Mouse (Mus musculus): ENCODE data around the gene Asb16. TPM values are rescaled to one million over a fixed set of nuclear protein-coding genes. Genes with fewer than 3 reads are reported as not detected.

Gene Asb16
- polyA plus RNA-seq, 1 experiment, result 0.37 TPM

DNA sequence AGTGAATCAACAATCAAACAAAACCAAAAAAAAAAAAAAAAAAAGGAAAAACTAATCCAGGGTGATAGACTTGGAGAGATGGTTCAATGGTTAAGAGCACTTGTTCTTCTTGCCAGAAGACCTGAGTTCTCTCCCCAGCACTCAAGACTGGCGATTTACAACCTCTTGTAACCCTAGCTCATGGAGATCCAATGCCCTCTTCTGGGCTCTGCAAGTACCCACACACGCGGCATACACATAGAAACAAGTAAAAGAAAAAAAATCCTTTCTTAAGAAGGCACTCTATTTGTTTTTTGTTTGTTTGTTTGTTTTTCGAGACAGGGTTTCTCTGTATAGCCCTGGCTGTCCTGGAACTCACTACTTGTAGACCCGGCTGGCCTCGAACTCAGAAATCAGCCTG lies 15.4 kb downstream of the Asb16 start:
- TF ChIP-seq POLR2A (IDR thresholded peaks at IDR 0.05; ENCODE audit: low read depth, low read length) (no peak), CTCF (IDR thresholded peaks at IDR 0.05; ENCODE audit: borderline replicate concordance, insufficient read depth, low read length) (no peak)
- Histone ChIP-seq H3K27ac (ENCODE audit: insufficient read depth, low read length) (peak overlapping the region; percentile 48; the same call in 1 of the 2 replicates), H3K4me1 (ENCODE audit: control insufficient read depth, insufficient read depth, low read length) (peaks cover 2% of the 10 kb centered on the region; the same call in 1 of the 2 replicates), H3K4me3 (ENCODE audit: insufficient read depth, low read length) (no peak overlapping the region)

DNA sequence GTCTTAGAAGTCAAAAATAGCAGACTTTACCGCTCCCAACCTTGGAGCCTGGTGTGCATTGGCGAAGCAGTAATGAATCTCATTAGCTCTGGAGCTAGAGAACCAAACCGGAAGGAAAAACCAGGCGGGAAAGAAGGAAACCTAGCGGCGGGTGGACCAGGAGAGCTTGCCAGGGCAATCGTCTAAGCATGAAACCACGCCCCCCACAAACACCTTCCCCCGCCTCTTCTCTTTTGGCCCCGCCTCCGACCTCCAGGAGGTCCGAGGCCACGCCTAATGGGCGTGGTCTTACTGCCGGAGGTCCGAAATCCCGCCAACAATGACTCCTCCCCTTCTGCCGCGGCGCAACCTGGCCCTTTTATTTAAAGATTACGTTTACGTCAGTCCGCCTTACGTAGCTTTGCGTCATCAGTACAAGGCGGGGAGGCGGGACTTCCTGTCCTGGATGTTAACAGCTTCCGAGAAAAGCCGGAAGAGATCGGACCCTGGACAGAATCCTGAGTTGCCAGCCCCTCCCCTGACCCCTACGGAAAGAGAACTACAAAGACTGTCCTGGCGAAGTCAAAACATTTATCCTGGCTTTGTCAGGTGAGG lies 16.1 kb downstream of the Asb16 start, which contains the start of gene Tmub2:
Gene Tmub2 (plus strand): TSS at position 431 of the 594 bp plus-strand sequence.
- H3K4me3 ChIP-seq (ENCODE audit: insufficient read depth, low read length), result peak within 1 kb of the TSS; percentile 82
- peaks cover 2% of the 10 kb centered on the region; the same call in 1 of the 2 replicates for H3K4me1 ChIP-seq (ENCODE audit: control insufficient read depth, insufficient read depth, low read length)
- peak within 1 kb of the TSS; percentile 81 for H3K27ac ChIP-seq (ENCODE audit: insufficient read depth, low read length)
- peak; percentile 57 for TF ChIP-seq POLR2A (IDR thresholded peaks at IDR 0.05; ENCODE audit: low read depth, low read length)
- no peak for TF ChIP-seq CTCF (IDR thresholded peaks at IDR 0.05; ENCODE audit: borderline replicate concordance, insufficient read depth, low read length)

DNA sequence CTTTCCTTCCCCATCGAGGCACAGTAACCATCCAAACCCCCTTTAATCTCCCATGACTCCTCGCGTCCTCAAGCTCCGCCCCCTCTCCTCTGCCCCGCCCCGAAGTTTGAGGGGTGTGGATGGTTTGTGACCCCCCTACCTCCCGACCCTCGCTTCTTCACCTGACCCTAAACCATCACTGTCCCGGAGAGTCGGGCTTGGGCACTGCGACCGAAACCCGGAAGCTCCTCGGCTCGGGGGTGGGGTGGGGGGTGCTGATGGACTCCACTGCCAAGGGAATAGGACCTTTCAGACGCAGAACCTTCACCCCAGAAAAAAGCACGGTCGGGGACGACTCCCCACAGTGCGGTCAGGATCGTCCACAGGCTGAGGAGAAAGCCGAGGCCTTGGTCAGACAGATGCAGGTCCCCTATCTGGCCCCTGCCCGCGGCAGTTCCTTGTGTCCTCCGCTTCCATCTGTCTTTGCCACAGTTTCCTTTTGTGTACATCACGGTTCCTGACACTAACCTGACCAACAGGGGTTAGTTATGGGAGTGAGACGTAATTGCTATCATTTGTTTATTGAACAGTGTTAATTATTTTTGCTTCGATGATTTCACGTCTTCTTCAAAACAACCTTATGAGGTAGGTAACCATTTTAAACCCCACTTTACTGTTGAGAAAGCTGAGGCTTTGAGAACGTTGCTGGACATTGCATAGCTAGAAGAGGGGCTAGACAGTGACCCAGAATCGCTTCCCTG lies 16.7 kb downstream of the Asb16 start:
- Histone ChIP-seq H3K4me1 (ENCODE audit: control insufficient read depth, insufficient read depth, low read length) (peaks cover 2% of the 10 kb centered on the region; the same call in 1 of the 2 replicates), H3K4me3 (ENCODE audit: insufficient read depth, low read length) (peak overlapping the region; percentile 82), H3K27ac (ENCODE audit: insufficient read depth, low read length) (peak overlapping the region; percentile 81)
- TF ChIP-seq CTCF (IDR thresholded peaks at IDR 0.05; ENCODE audit: borderline replicate concordance, insufficient read depth, low read length) (no peak), POLR2A (IDR thresholded peaks at IDR 0.05; ENCODE audit: low read depth, low read length) (no peak; the same call in none of the 2 replicates)

DNA sequence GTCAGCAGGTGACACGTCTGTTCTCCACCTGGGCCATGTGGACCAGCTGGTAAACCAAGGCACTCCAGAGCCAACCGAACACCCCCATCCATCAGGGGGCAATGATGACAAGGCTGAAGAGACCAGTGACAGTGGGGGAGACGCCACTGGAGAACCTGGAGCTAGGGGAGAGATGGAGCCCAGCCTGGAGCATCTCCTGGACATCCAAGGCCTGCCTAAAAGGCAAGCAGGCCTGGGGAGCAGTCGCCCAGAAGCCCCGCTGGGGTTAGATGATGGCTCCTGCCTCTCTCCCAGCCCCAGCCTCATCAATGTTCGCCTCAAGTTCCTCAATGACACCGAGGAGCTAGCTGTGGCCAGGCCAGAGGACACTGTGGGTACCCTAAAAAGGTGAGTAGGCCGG lies 18.9 kb downstream of the Asb16 start:
- no peak overlapping the region for H3K27ac ChIP-seq (ENCODE audit: insufficient read depth, low read length)
- H3K4me3 ChIP-seq (ENCODE audit: insufficient read depth, low read length), result no peak overlapping the region
- peaks cover 2% of the 10 kb centered on the region; the same call in 1 of the 2 replicates for H3K4me1 ChIP-seq (ENCODE audit: control insufficient read depth, insufficient read depth, low read length)
- TF ChIP-seq POLR2A (IDR thresholded peaks at IDR 0.05; ENCODE audit: low read depth, low read length) (no peak), CTCF (IDR thresholded peaks at IDR 0.05; ENCODE audit: borderline replicate concordance, insufficient read depth, low read length) (no peak)

DNA sequence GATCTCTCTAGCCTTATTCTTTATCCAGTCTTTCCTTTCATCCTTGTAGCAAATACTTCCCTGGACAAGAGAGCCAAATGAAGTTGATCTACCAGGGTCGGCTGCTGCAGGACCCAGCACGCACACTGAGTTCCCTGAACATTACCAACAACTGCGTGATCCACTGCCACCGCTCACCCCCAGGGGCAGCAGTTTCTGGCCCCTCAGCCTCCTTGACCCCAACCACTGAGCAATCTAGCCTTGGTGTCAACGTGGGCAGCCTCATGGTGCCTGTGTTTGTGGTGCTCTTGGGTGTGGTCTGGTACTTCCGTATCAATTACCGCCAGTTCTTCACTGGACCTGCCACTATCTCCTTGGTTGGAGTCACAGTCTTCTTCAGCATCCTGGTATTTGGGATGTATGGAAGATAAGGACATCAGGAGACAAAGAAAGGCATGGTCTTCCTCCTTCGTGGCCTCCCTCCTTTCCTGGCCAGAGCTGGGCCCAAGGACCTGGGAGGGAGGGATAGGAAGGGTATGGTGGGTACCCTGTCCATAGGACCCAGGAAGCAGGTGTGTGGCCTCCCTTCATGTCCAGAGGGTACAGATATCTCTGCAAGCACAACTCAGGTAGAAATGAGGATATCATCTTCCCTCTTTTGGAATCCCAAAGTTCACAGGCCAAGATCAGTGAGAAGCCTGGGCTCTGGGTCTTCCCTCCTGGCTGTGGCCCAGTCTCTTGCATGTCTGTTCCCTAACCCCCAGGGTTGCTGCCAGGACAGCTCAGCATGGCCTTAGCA lies 19.7 kb downstream of the Asb16 start:
- no peak; the same call in 1 of the 2 replicates for TF ChIP-seq POLR2A (IDR thresholded peaks at IDR 0.05; ENCODE audit: low read depth, low read length)
- TF ChIP-seq CTCF (IDR thresholded peaks at IDR 0.05; ENCODE audit: borderline replicate concordance, insufficient read depth, low read length), result no peak
- Histone ChIP-seq H3K27ac (ENCODE audit: insufficient read depth, low read length) (no peak overlapping the region), H3K4me1 (ENCODE audit: control insufficient read depth, insufficient read depth, low read length) (peaks cover 2% of the 10 kb centered on the region; the same call in 1 of the 2 replicates), H3K4me3 (ENCODE audit: insufficient read depth, low read length) (no peak overlapping the region)

DNA sequence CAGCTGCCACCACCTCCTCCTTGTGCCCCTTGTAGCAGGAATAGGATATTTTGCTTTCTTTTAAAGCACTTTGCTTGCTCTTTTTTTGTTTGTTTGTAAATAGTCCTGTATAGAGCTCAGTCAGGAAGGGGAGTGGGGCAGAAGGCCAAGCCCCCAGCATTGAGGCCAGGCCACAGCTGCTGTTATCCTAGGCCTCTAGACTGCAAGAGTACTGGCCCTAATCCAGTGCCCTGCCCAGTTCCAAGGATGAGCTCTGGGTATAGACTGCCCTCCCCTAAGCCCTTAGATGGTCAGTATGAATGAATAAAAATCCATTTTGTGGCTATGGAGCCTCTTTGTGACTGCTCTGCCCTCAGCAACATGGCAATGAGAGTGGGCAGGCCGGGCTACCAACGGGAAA lies 20.4 kb downstream of the Asb16 start:
- TF ChIP-seq POLR2A (IDR thresholded peaks at IDR 0.05; ENCODE audit: low read depth, low read length), result no peak
- TF ChIP-seq CTCF (IDR thresholded peaks at IDR 0.05; ENCODE audit: borderline replicate concordance, insufficient read depth, low read length), result no peak
- H3K4me3 ChIP-seq (ENCODE audit: insufficient read depth, low read length), result no peak overlapping the region
- peaks cover 2% of the 10 kb centered on the region; the same call in 1 of the 2 replicates for H3K4me1 ChIP-seq (ENCODE audit: control insufficient read depth, insufficient read depth, low read length)
- H3K27ac ChIP-seq (ENCODE audit: insufficient read depth, low read length), result no peak overlapping the region

DNA sequence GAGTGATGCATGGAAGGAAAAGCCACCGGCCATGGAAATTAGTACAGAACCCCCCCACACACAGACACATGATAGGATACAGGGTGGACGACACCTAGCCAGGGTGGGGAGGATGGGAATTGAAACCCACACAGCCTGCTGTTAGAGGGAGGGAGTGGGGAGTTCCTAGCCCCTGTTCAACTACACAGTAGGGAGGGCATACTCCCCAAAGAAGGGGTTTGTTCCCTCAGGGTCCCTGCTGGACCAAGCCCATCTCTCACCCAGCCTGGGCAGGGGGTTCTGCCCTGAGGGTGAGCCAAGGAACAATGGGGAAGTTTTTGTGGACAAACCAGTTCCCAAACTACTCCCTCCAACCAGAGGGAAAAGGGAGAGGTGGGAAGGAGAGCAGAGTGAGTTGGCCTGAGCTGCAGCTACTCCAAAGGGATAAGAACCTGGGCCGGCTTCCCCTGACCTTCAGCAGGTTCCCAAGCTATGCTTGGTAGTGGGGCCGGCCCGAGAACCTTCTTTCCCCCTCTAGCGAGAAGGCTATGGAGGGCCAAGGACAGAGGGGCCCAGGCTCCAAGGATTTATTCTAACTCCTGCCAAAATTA lies 21.1 kb downstream of the Asb16 start:
- Histone ChIP-seq H3K27ac (ENCODE audit: insufficient read depth, low read length) (no peak overlapping the region), H3K4me1 (ENCODE audit: control insufficient read depth, insufficient read depth, low read length) (peaks cover 2% of the 10 kb centered on the region; the same call in 1 of the 2 replicates), H3K4me3 (ENCODE audit: insufficient read depth, low read length) (no peak overlapping the region)
- TF ChIP-seq POLR2A (IDR thresholded peaks at IDR 0.05; ENCODE audit: low read depth, low read length) (peak; percentile 25; the same call in 1 of the 2 replicates), CTCF (IDR thresholded peaks at IDR 0.05; ENCODE audit: borderline replicate concordance, insufficient read depth, low read length) (no peak)

DNA sequence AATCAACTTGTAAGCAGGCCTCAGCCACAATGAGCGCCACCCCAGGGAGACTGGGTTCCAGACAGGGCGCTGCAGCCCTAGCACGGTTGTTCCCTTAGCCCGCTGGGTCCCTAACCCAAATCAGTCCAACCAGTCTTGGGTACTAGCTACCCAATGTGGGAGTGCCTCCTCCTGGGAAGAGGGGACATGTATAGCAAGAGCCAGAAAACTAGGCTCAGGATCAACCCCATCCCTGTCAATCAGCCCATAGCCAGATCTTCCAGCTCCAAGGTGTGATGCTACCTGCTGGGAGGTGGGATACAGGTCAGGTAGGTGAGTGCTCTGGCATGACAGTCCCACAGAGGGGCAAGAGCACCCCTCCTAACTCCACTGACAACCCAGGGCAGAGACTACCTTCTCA lies 21.6 kb downstream of the Asb16 start:
- no peak overlapping the region for H3K4me3 ChIP-seq (ENCODE audit: insufficient read depth, low read length)
- no peak for TF ChIP-seq CTCF (IDR thresholded peaks at IDR 0.05; ENCODE audit: borderline replicate concordance, insufficient read depth, low read length)
- H3K27ac ChIP-seq (ENCODE audit: insufficient read depth, low read length), result no peak overlapping the region
- peaks cover 2% of the 10 kb centered on the region; the same call in 1 of the 2 replicates for H3K4me1 ChIP-seq (ENCODE audit: control insufficient read depth, insufficient read depth, low read length)

DNA sequence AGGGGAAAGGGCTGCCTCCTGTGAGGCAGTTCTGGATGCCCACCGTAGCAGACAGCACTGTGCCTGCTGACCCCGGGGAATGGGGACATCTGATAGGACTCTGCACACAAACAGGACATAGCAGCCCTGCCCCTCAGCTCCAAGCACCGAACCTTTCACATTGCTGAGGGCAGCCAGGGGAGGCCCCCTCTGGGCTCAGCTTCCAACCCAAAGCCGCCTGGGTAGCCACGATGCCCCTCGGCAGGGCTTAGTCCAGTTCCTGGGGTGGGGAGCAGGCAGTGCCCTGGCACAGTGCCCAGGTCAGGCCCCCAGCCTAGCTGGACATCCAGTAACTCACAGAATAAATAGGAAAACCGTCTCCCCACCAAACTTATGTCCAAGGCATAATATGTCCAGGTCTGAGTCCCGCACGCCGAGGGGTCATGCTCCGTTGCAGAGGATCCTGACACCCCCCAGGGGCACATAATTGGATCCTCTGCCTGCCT lies 22.6 kb downstream of the Asb16 start:
- Histone ChIP-seq H3K4me1 (ENCODE audit: control insufficient read depth, insufficient read depth, low read length) (peaks cover 2% of the 10 kb centered on the region; the same call in 1 of the 2 replicates), H3K27ac (ENCODE audit: insufficient read depth, low read length) (no peak overlapping the region), H3K4me3 (ENCODE audit: insufficient read depth, low read length) (no peak overlapping the region)
- no peak for TF ChIP-seq CTCF (IDR thresholded peaks at IDR 0.05; ENCODE audit: borderline replicate concordance, insufficient read depth, low read length)
- TF ChIP-seq POLR2A (IDR thresholded peaks at IDR 0.05; ENCODE audit: low read depth, low read length), result no peak
